Mouse (Mus musculus) cerebellum, postnatal 10 days (tissue): Measurements from ENCODE around the gene 5031439G07Rik.

Source experiments
- DNase-seq, 2 experiments: peaks; one replicate each; pipeline ENCODE4 v3.0.0; 2021; ENCODE audit warnings: mixed read lengths in 2 of 2

5031439G07Rik gene

DNA sequence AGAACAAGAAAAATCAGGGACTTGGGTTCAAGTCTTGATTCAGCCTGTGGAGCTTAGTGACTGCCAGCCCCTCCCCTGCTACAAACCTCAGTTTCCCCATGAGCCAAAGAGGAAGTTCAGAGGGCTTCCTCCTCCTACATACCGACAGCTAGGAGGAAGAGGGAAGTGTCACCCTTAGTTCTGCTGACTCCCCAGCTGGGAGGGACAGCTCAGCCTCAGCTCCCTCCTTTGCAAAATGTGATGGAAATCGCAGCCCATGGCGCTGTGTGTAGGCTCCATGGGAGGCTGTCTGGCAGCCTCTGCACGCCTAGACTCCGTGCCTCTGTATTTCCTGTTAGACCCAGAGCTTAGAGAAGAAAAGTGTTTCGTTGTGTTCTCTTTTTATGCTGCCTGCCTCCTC lies 6.1 kb upstream of the 5031439G07Rik start:
- no peak for DNase-seq

DNA sequence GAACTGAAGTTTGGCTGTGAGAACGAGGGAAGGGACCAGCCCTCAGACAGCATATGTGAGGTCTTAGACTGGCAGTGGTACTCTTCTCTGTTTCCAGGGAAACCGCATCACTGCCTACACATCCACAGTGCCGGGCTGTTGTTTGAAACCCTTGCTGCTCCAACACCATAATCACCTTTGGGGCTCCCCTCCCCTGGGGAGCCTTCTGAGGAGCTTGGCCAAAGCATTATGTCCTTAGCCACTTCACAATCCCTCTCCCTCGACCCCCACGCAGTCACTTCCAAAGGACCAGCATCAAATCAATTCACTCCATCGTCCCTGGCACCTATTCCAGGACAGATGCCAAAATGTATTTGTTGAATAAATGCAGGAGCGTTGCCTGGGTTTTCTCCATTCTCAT lies 1.4 kb upstream of the 5031439G07Rik start:
- peak; percentile 34 to 45 for DNase-seq

DNA sequence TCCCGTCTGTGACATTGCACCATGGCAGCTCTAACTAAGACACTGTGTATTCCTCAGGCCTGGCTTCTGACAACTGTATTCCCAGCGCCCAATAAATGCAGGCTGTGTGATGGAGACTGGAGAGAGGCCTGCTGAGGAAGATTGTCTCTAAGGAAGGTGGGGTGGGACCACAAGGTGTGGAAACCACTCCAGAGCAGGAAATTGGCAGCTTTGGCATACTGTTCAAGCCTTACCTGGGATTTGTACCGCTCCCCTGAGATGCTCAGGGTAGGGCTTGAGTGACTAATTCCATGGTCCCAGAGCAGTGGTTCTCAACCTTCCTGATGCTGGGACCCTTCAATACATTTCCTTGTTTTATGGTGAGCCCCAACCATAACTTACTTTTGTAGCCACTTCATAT lies 747 bp upstream of the 5031439G07Rik start:
- DNase-seq = no peak

DNA sequence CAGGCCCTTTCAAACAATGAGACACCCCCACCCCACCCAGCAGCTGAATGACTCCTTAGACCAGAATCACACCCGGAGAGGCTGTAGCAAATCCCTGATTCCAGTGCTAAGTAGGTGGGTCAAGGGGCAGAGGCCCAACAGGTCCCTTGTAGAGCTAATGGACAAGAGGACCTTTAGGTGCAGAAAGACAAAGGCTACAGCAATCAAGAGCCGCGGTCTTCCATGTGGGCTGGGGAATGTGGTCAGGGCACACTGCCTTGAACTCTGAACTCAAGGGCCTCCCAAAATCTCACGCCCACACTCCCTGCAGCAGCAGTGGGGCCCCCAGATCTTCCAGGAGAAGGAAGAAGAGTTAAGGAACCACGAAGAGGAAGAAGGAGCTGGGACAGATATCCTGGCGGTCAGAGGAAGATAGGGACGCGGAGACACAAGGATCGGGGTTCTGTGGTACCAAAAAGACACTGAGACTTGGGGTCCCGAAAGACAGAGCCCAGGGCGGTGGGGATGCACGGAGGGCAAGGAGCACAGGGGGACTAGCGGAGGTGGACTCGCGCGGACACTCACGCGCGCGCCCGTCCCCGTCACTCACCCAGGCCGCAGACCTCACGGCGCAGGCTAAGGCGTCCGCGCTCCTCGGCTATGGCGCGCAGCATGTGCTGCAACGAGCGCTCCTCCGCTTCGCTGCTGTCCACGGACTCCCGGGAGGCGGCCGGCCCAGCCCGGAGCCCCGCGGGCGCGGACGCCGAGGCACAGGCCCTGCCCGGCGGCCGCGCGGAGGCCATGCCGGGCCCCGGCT lies 1.1 kb downstream of the 5031439G07Rik start:
- DNase-seq = peak; percentile 69 to 73

DNA sequence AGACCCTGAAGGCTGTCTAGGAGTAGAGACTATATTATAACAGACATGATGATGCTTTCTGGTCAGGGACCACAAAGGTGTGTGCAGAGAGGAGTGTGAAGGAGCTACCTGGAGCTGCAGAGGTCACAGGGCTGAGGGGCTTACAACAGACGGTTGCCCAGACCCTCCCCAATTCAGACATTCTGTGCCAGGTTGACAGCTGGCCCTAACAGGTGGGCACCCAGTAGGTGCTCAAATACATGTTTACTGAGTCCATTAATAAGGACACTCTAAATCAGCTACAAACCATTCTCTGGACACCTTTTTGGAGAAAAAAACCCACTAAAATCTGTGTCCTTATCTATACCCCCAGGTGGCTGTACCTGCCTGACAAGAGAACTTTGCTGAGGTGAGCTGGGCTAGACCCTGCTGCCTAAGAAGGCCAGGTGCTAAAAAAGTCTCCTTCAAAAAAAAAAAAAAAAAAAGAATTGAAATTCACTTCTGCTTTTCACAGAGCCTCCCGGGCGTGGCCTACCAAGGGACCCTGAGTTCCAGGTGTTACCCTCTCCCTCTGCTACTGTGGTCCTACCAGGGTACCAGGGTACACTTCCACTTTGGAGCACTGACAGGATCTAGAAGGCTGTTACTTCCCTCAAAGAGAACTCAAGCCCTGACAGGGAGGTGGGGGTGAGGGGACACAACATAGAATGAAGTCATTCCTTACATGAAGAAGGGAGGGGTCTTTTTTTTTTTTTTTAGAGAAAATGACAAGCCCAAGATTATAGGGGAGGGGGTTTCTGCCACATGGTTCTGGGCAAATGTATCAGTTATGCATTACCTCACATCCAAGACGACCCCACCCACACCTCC lies 2.0 kb downstream of the 5031439G07Rik start:
- peak; percentile 55 to 76 for DNase-seq

DNA sequence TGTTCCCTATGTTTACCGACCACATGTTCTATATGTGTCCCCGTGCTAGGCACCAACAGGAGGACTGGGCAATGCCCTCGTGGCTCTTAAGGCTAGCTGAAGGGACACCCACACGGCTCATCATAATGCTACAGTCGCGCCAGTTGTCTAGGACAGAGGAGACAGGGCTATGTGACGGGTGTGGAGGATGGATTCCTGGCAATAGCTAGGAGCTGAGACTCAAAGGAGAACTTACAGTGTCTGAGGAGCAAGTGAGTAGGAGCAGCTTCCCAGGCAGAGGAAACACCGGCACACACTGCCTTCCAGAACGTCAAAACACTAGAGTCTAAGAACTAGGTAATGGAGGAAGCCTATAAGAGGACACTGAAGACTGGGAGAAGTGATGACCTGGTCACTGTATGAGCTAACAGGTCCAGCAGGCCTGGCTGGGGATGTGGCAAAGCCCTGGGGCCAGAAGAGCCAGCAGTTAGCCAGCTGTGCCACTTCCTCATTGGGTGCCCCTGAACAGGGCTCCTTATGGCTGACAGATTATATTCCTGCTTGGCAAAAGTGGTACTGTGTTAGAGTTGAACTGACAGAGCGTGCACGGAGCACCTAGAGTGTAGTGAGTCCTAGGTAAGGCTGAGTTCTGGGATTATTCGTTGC lies 2.7 kb downstream of the 5031439G07Rik start:
- no peak for DNase-seq

DNA sequence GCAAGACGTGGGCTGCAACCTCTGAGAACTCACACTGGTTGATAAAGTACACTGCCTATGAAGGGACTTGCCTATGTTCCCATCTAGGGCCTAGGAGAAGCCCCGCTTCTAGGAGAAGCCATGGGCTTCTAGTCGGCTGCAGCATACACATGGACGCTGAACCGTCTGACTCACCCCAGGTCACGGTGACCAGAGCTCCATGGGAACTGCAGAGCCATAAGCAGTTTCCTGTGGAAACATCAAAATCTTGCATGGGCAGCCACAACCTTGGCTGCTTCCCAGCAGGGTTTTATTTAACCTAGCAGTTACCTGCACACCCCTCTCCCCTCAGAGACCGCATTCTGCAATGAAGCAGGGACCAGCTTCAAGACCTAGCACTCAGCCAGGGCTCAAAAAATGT lies 4.6 kb downstream of the 5031439G07Rik start:
- DNase-seq = peak in 1 of 2 experiments; percentile 17

DNA sequence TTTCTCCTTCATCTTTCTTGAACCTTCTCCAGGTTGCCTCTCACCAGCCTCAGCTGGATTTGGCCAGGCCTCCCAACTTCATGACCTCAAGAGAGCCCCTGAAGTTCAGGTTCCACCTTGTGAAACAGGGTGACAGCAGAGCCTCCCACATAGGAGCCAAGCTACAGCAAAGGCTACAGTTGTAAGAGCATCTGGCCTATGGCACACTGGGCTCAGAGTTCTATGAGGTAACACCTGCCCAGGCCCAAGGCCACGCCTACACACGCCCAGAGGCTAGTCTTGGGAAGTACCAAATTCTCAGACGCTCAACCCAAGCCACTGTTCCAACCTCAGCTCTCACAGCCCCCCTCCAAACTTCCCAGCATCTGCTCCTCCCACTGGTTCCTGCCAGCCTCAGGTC lies 5.5 kb downstream of the 5031439G07Rik start:
- no peak for DNase-seq

DNA sequence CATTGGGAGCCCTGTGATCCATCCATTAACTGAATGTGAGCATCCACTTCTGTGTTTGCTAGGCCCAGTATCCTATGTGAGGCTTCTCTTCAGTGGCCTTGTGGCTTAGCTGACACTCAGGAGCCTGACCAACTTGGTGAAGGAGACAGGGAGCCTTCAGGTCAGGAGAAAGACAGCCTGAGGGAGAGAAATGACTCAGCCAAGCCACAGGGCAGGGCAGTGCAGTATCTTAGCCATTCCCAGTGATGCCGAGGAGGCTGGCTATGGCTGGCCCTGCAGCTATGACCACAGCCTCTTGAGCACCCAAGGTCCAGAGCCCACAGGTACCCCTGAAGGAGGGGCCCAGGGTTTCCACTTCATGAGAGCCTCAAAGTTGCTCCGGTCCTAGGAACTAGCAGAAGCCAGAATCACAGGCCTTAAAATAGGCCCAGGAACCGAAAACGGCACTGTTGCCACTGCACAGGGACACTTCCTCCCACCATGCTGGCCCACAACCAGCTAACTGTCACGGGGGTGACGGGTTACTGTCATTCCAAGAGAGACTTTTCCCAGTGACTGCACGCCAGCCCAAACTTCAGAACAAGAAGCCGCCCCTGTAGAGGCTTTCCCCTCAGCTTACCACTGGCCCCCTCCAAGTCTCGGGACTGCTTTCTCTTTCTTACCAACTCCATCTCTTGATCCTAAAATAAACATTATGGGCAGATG lies 6.6 kb downstream of the 5031439G07Rik start:
- DNase-seq = peak in 1 of 2 experiments; percentile 16

DNA sequence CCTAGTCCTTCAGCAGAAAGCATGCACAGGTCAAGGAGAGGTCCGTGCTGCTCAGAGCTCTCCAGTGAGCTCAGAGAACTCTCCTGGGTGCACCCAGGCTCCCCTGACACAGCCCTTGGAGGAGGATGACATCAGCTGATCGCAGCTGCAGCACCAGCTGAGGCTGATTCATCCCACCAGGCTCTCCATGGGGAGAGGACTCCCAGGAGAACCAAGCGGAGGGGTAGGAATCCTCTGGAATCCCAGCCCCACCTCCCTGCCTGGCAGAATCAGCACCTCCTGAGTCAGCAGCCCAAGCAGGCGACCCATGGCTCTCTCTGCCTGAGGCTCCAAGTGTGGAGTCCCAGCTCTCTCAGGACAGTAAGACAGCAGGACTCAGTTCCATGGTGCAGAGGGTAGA lies 12.6 kb downstream of the 5031439G07Rik start:
- DNase-seq = no peak

DNA sequence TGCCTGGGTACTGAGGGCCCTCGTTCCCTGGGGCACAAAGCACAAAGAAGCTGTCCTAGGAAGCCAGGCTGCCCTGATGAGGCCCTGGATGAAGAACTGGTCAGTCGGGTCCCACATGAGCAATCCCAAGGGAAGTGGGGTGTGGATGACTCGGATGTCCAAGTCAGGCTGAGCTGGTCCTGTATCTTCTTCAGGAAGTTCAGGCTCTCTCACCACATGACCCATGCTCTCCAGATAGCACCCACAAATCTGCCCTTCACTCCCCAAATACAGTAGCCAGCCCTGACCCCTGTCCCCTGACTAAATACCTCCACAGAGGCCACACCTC lies 14.8 kb downstream of the 5031439G07Rik start:
- no peak for DNase-seq

DNA sequence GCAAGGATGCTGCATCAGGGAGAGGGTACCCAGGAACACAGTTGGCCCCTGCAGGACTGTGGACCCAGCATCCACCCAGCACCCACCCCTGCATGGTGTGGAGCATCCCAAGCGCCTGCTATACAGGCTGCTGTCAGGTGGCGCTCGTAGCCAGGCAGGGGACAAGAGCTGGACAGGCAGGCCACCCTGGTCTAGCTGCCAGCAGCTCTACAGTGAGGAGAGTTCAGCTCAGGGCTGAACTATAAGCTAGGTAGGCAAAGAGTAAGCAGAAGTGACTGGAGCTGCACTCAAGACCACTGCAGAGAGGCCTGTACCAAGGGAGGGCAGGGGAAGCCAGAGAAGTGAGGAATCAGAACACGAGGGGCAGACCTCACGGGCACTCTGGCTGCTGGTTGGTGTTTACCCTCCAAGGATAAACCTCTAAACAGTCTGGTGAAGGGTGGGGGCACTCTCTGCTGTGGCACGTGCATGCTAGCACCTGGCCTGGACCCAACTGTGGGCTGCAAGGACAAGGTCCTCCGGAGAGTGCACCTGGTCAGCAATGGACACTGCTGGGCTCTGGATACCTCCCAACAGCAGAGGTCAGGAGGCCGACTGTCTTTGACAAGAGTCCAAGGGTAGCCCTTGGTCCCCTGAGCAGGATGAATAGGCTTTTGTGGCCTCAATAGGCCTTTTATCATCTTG lies 15.3 kb downstream of the 5031439G07Rik start:
- peak; percentile 64 to 77 for DNase-seq

DNA sequence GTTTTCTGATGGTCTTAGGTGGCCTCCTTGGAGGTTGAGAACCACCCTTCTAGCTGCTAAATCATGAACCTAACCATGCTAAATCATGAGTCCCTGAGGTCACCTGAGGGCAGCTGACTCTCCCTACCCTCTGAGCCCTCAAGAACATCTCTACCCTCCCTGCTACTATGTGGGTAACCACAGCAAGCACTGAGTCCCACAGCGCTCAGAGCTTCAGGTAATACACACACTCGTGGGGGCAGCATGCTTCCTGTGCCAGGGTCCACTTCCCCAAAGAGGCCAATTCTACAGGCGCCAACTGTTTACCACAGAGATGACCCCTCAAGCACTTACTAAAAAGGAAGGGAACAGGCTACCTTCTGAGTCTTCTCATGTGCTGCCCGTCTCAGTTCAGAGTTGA lies 19.8 kb downstream of the 5031439G07Rik start:
- DNase-seq = no peak

DNA sequence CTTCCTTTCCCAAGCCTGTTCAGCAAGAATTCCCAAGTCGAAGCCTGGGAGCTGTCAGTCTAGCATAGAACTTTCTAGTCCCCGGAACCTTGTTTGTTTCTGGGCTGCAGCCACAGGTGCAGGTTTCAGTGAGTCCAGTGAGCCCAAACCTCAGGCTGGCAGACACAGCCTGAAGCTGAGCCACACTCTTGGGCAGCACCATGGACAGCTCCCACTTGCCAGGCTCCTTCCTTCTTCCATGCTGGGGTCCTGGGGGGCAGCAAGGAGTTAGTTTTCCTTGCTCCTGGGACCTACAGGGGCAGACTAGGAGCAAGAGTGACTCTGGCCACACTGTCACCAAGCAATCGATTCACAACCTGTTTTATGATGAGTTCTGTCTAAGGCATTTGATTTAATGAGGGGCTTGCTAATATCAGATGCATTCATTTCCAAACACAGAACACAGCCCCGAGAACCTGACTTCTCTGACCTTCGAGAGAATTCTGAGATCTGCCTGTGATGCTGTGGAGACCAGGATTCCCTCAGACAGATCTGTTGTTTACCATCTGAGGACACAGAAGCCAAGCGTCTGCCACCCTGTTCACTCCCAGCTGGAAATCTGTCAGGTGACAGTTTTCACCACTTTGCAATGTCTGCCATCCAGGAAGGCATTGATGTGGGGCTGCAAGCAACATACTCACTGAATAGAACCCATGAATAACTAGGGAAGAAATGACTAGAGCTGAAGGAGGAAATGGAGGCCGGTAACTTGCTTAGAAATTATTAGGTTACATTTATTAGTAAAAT lies 22.6 kb downstream of the 5031439G07Rik start:
- peak; percentile 43 to 60 for DNase-seq

DNA sequence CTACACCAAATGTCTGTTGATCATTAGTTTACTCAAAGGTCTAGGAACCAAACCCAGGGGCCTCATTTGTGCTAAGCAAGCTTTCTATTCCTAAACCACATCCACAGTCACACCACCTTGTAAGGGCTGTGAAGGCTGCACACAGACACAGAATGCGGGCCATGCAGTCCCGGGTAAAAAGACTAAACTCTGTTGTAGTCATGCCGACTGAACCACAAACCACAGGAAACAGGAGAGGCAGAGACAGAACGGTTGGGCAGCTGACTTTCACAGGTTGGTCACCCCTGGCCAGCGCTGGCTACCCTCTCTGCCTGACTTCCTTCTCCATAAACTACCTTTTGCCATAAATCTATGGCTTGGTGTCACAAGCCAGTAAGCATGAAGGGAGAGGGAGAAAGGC lies 23.6 kb downstream of the 5031439G07Rik start:
- no peak for DNase-seq

DNA sequence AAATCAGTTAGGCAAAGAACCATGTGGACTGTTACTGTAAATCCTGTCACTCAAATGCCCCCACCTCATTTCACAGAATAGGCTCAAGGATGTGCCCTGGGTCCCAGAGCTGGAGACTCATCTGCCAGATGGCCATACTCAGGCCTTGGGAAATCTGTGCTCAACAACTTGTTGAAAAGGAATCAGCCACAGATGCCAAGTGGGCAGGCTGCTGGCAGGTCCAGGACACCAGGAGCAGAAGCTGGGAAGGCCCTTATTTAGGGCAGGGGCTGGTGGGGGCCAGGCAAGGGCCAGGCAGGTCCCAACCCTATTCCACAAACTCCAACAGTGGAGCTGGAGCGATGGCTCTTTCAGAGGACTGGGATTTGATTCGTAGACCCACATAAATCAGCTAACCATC lies 25.8 kb downstream of the 5031439G07Rik start:
- DNase-seq = peak; percentile 58 to 68

DNA sequence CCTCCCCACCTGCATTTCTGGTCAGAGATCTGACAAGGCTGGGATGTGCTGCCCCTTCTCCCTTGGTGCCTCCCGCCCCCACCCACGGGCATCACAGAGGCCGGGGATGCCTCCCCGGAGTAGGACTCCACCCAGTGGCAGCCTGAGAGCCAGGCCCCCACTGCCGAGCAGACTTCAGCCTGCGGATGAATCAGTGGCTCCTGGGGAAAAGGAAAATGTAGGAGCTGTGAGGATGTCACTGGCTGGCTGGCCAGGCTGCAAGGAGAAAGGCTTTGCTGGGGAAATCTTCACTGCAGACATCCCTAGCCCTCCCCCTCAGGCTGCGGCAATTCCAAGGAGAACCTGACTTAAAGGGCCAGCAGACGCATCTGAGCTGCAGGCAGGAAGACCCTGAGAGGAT lies 27.7 kb downstream of the 5031439G07Rik start:
- peak; percentile 52 to 56 for DNase-seq

DNA sequence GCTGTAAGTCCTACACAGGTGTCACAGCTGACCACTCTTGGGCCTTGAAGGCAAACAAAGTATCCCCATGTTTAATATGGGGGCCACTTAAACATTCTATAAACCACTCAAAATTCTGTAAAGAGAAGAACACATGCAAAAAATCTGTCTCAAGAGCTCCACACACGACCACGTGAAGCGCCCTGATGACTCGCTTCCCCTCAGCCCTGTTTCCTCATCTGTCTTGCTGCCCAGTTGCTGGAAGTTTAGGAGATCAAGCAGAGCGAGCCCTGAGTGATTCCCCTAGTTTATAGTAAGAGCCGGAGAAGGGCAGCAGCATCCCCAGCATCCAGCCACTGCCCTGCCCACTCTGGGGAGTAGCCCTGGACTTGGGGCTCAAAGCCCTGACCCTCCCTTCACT lies 28.5 kb downstream of the 5031439G07Rik start:
- no peak for DNase-seq

DNA sequence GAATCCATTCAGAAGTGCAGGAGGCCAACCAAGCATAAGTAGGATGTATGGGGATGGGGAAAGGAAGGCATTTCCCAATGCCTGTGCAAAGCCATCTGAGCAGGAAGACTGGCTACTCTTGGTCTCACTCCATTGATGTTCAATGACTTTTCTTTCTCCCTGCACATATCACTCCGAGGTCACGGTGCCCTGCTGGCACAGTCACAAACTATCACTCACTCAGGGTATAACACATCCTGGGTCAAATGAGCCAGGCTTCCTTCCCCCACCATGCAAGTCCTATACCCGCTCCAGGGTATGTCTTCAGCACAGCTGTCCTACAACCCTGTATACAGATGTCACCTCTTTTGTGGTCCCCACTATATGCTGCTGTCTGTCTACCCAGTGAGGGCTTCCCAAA lies 30.0 kb downstream of the 5031439G07Rik start:
- DNase-seq = no peak

DNA sequence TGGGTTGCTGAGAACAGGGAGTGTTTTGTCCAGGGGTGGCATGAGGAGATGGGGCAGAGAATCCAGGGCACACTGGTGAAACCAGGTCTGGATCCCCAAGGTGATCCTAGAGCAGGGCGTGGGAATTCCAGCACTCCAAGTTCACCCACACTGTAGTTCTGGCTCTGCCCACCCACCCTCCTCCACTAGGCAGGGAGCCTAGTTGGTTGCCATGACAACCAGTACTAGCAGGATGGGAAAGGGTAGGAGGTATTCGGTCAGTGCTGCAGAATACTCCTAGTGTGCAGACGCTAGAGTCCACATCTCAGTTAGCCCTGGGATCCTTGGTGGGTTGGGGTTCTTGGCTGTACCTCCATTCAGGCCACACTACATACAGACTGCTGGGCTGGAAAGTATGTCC lies 30.5 kb downstream of the 5031439G07Rik start:
- DNase-seq = peak; percentile 78 to 79

DNA sequence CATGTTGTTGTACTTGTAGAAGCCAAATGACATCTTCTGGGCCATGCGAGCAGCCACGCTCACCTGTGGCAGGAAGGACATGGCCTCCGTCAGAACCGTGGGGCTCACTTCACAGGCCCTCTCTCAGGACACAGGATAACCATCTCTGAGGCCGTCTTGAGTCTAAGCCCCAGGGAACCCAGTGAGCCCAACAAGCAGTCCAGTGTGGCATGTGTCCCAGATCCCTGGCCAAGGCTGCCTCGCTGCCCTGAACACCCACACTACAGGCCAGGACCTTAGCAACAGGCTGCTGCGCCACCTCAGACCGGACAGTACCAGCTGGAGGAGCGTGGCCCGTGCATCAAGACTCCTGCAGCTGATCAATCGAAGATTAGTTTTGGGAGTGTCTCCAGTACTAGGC lies 35.1 kb downstream of the 5031439G07Rik start:
- DNase-seq = no peak

DNA sequence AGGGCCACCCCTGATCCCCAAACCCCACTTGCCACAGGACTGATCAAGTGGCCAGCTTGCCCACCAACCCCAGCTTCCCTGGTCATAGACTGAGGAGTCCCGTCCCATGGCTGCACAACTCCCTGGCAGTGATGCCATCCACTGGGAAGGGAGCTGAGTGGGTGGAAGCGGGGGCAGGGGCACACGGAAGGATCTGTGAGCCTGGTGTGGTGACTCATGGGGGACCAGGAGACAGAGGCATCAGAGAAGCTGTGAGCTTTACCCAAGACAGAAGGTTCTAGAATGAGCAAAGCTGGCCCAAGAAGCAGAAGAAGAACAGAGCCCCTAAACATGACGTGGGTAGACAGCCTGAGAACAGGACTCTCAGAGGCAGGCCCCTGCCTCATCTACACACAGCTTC lies 38.3 kb downstream of the 5031439G07Rik start:
- DNase-seq = no peak
